Mouse (Mus musculus): ENCODE results near the gene R3hdm2. TPM values are rescaled to one million over a fixed set of nuclear protein-coding genes. Genes with fewer than 3 reads are reported as not detected.

Gene R3hdm2
- 96.4 and 136 TPM in 2 replicates for polyA plus RNA-seq (2012; rRNA removed; ENCODE audit: low replicate concordance)

DNA sequence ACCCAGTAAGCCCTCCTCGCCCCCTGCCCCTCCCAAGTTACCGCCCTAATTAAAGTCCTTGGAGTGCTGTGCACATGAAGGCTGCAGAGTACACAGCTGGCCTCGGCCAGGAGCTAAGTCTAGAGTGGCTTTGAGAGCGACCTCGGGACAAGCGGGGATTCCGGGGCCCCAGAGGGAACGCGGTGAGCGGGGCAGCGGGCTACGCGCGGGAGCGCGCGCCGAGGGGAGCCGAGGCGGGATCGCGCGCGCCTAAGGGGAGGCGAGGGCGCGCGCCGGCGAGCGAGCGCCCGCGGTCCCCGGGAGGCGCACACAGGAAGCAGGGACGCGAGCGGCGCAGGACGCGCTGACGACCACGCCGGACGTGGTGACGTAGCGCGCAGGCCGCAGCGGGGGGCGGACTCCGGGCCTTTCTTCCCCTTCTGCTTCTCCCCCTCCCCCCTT lies at the start of gene R3hdm2:
Gene R3hdm2 (plus strand): TSS at position 77 of the 441 bp plus-strand sequence.

DNA sequence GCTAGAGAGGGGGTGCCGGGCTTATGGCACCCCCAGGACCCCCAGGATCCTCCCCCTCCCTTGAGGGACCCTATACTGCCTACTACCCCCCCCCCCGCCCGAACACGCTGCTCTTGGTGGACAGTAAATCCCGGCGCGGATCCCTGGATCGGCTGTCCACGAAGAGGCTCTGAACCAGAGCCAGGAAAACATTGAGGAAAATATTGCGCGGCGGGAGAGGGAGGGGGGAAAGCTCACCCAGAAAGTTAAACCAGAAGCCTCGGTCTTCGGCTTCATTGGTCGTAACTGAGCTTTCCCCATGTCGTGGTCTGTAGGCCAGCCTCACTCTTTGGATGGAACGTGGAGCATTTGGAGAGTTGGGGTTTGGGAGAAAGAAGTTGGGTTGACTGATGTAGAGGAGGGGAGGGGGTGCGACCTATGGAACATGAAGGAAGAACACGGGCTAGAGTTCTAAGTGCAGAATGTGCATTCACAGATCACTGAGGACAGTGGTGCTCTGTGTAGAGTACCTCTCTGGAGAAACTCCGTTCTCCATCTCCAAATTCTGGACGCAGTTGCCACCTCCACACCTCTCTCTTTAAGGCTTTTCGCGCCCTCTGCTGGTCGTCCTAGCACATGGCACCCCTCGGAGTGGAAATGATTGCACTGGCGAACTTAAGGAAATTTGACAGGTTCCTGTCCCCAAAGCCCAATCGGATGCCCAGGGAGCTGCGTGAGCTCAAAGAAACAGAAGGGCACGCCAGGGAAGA lies 38.1 kb upstream of the R3hdm2 start, which contains the start of gene Gli1:
Gene Gli1 (minus strand): TSS at position 84 of the 749 bp plus-strand sequence.

DNA sequence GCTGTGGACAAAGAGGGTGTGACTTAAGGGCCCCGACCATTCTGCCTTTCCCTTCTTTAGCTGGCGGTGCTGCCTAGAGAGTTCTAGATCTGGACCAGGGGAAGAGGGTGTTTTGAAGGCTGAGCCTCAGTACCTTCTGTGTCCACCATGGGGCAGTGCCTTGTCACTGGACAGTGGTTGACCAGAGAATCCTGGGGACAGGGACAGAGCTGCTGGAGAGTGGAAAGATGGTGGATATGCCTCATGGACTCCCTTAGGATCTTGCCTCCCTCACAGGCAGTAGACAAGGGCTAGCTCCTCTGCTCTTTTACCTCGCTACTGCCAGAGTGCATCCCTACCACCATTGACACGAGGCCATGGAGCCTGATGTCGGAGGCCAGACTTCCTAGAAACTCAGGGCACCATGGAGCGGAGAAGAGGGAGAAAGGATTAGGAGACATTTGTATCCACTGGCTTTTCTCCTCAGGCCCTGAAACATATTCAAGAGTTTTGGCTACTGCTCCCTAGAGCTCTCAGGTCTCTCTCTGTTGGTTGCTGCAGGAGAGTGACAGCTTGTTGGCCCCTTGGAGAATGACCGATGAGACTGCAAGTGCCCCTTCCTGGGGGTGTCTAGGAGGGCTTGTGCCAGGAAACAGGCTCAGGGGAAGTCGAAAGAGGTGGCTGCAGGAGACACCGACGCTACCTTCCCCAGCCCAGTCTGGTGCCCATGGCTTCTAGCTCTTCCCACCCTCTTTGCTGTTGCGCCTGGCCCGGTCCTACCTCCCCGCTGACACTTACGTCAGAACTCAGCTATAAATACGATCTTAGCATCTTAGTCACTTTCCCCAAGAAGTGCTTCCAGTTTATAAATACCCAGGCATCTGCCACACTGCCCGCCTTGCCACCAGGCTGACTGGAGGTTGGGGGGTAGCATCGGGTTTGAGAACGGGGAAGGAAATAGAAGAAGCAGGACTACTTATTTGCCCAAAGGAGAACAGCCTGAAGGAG lies 25.9 kb upstream of the R3hdm2 start, which contains the start of gene Inhbe:
Gene Inhbe (minus strand): TSS at position 503 of the 987 bp plus-strand sequence.

DNA sequence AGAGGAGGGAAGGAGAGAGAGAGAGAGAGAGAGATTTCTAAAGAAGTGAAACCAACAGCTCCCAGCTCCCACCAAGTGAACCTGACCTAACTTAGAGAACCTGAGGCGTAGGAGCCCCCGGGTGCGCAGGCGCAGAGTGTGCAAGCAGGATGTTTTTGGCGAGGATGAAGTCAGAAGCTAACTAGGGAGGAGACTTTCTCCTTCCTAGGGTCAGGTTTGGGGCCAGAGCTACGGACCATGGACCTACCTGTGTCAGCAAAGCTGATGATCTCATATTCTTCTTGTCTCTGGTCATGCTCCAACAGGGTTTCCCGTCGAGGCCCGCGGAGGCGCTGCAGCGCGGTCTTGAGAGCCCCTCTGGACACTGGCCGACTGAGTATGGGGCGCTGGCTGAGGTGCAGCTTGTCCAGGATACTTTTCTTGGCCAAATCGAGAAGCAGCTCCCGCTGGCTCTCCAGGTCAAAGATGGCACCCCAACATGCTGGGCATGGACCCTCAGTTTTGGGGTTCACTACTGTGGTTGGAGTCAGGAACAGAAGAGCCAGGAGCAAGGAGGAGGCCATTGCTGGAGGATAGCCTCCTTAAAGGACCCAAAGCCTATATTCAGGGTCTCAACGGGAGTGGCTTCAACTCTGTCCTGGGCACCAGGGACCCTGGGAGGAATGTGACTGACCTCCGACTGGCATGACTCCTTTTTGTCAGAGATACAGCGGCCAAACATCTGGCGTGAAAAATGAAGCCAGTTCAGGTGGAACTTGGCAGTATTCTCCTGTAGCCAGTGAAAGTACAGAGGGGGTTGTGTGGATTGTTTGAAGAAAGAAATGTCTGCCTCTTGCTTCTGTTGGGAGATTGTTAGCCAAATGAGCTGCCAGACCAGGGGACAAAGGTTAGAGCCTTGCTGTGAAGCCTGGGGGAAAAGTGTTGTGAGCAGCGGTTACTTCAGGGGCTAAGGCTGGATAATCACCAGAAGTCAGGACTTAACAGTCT lies 10.0 kb upstream of the R3hdm2 start, which contains the start of gene Inhbc:
Gene Inhbc (minus strand): TSS at position 598 of the 987 bp plus-strand sequence.

DNA sequence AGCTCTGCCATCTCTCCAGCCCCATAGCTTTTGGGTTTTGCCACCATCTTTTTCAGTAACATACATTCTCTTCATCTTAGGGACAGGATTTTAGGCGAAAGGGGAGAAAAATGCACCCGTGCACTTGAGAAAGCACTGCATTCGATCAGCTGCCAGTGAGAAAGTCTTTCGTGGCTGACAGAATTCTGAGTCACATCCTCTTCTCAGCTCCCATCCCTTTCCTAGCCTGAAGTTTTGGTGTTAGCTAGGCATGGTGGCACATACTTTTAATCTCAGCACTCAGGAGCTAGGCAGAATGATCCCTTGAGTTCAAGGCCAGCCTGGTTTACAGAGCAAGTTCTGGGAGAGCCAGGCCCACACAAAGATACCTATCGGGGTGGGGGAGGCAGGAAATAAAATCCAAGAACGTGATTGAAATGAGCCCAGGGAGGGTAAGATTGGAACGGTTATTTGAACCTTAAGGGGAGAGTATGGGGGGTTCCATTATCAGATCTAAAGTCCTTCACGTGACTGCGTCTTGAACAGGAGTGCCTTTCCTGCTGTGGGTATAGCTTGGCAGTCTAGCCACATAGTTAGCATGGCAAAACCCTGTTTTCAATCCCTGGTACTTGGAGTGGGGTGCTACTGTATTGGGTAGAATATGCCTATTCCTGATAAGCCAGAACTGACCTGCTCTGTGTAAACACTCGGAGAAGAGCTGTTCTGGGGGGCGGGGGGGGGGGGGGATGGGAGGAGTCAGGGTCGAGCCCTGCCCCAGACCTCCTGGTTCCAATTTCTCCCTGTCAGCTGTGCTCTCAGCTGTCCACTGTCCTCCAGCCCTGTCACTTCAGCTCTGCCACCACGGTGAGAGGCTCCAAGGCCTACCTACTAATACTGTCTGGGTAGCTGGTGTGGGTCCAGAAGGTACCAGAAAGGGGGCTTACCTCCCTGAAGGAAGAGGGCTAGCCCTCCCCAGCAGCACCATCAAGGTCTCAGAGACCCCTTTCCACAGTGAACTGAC lies 121.1 kb downstream of the R3hdm2 start, which contains the start of gene Stac3:
Gene Stac3 (plus strand): TSS at position 793 of the 1,000 bp plus-strand sequence.

DNA sequence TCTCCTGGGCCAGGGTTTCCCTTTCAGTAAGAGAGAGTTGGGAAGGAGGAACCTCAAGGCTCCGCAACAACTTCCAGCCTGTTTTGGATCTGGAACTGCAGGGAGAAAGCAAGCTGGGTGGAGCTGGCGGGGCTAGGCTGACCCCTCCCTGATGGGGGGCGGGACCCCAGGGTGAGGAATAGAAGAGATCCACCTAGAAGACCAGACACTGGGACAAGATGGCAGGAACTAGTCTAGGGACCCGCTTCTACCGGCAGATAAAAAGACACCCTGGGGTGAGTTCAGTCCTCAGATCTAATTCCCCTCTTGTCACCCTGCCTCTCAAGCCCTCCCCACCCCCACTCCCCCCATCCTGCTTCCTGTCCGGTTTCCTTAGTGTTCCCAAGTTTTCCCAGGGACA lies 134.6 kb downstream of the R3hdm2 start, which contains the start of gene Ndufa4l2:
Gene Ndufa4l2 (plus strand): TSS at position 204 of the 400 bp plus-strand sequence.

DNA sequence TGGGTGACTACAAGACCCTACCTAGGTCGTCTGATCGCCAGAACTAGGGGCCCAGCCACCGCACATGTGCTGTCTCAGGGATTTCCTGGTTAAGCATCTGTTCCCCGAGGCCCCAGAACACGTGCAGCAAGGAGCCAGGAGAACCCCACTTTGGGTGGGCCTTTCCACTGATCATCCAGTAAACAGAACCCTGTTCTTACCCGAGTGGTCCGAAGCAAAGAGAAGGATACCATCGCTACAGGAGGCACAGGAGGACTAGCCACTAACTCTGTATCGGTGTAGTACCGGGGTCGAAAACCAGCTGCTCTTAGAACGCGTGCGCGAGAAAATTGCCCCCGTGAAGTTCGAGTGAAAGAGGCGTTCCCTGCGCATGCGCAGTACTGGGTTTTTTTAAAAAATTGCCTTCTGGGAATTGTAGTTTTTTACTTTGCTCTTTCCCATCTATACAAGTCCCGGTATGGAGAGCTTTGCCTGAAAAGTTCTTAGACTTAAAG lies 142.0 kb downstream of the R3hdm2 start, which contains the start of gene Shmt2:
Gene Shmt2 (minus strand): TSS at position 357 of the 494 bp plus-strand sequence.

DNA sequence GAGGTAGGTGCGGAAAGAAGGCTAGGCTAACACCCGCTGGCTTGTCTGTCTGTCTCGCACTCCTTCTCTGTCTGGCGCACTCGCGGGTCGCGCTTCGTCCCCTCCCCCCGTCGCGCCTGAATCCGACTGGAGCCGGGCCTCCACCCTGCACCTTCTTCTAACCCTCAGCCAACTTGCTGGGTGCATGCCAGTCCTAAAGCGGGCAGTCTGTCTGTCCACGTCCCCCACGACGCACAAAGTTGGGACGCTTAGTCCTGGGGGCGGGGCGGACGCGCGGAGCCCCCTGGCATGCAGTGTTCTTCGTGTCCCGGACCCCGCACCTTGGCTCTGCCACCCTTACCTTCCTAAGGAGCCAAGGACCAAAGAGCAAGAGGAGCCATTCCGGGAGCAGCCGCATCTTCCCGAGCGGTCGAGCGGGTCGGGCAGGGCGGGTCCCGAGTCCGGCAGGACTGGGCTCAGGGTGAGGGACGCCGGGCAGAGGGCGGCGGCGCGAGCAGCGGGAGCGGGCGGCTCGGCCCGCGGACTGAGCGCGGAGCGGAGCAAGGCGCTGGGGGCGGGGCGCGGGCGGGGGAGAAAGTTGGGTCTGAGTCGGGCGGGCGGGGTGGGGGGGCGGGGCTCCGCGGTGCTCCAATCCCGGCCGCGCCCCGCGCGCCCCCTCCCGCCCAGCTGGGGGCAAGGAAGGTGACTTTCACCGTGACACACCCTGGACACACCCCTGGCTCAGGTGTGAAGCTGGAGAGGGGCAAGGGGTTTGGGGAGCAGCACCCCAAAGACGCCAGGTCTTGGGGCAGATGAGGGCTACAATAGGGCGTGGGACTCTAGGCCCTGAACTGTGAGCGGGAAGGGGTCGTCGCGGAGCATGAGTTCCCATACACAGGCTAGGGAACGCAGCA lies 154.2 kb downstream of the R3hdm2 start, which contains the start of gene Nxph4:
Gene Nxph4 (minus strand): TSS at position 524 of the 893 bp plus-strand sequence.

Other genes starting within 250 kb of the R3hdm2 start
- gene B4galnt1, start 215.1 kb upstream of the R3hdm2 start, polyA plus RNA-seq (2012; rRNA removed; ENCODE audit: low replicate concordance) = 360 and 560 TPM in 2 replicates
- 0.82 and 1.6 TPM in 2 replicates for gene Slc26a10, start 199.7 kb upstream of the R3hdm2 start, polyA plus RNA-seq (2012; rRNA removed; ENCODE audit: low replicate concordance)
- gene Arhgef25, start 190.2 kb upstream of the R3hdm2 start, polyA plus RNA-seq (2012; rRNA removed; ENCODE audit: low replicate concordance) = 14.2 and 14.6 TPM in 2 replicates
- 35.7 and 63.9 TPM in 2 replicates for gene Dtx3, start 184.6 kb upstream of the R3hdm2 start, polyA plus RNA-seq (2012; rRNA removed; ENCODE audit: low replicate concordance)
- gene Pip4k2c, start 168.7 kb upstream of the R3hdm2 start, polyA plus RNA-seq (2012; rRNA removed; ENCODE audit: low replicate concordance) = 17.3 and 27.4 TPM in 2 replicates
- 1.7 and 6.0 TPM in 2 replicates for gene Kif5a, start 117.0 kb upstream of the R3hdm2 start, polyA plus RNA-seq (2012; rRNA removed; ENCODE audit: low replicate concordance)
- 160 and 195 TPM in 2 replicates for gene Dctn2, start 114.0 kb upstream of the R3hdm2 start, polyA plus RNA-seq (2012; rRNA removed; ENCODE audit: low replicate concordance)
- gene Mbd6, start 91.3 kb upstream of the R3hdm2 start, polyA plus RNA-seq (2012; rRNA removed; ENCODE audit: low replicate concordance) = 74.0 and 74.1 TPM in 2 replicates
- 20.5 and 36.1 TPM in 2 replicates for gene Mars, start 68.5 kb upstream of the R3hdm2 start, polyA plus RNA-seq (2012; rRNA removed; ENCODE audit: low replicate concordance)
- 5.5 and 13.7 TPM in 2 replicates for gene Arhgap9, start 58.4 kb upstream of the R3hdm2 start, polyA plus RNA-seq (2012; rRNA removed; ENCODE audit: low replicate concordance)
- gene Gli1, start 38.4 kb upstream of the R3hdm2 start, polyA plus RNA-seq (2012; rRNA removed; ENCODE audit: low replicate concordance) = 8.0 and 8.8 TPM in 2 replicates
- not detected in 2 replicates for gene Inhbe, start 25.9 kb upstream of the R3hdm2 start, polyA plus RNA-seq (2012; rRNA removed; ENCODE audit: low replicate concordance)
- gene Inhbc, start 9.9 kb upstream of the R3hdm2 start, polyA plus RNA-seq (2012; rRNA removed; ENCODE audit: low replicate concordance) = 0.07 and 0.16 TPM in 2 replicates
- gene Stac3, start 121.4 kb downstream of the R3hdm2 start, polyA plus RNA-seq (2012; rRNA removed; ENCODE audit: low replicate concordance) = 0.39 TPM in 1 of 2 replicates, not detected in the other
- gene Ndufa4l2, start 134.6 kb downstream of the R3hdm2 start, polyA plus RNA-seq (2012; rRNA removed; ENCODE audit: low replicate concordance) = 7.5 and 9.9 TPM in 2 replicates
- gene Shmt2, start 142.1 kb downstream of the R3hdm2 start, polyA plus RNA-seq (2012; rRNA removed; ENCODE audit: low replicate concordance) = 48.3 and 61.7 TPM in 2 replicates
- gene Nxph4, start 154.2 kb downstream of the R3hdm2 start, polyA plus RNA-seq (2012; rRNA removed; ENCODE audit: low replicate concordance) = 0.15 TPM in 2 replicates
- 134 and 192 TPM in 2 replicates for gene Lrp1, start 240.8 kb downstream of the R3hdm2 start, polyA plus RNA-seq (2012; rRNA removed; ENCODE audit: low replicate concordance)